Mouse (Mus musculus): Measurements from ENCODE around the gene Serpinh1.

DNA sequence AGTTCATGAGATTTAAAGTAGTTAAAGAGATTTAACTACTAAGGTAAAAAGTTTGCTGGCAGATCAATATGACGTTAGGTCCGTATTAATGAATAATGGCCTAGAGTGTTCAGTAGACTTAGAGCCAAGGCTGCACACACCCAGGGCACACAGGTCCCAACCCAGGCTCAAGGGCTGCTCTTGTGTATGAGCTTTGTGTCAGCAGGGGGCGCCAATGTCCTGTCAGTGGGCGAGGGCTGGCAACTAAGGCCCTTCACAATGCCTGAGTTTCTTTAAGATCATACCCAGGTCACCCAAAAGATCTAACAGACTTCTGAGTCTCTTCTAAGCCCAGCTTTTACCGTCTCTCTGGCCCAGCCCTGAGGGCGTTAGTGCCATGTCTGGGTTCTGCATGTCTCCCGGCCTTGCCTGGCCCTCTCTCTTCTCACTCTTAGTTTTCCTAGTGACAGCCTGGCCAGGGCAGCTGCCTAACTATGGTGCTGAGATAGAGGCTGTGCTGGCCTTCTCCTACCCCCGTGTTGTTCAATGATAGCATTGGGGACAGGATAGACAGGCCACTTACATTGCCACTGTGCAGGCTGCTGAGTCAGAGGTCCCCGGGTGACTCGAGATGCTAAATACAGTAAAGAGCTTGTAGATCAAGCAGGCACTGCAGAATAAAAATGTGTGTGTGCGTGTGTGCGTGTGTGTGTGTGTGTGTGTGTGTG, 20.1 kb downstream of the Serpinh1 start:
- TF ChIP-seq POLR2A (IDR thresholded peaks at IDR 0.05; ENCODE audit: insufficient read depth, low read depth, low read length), result no peak
- TF ChIP-seq CTCF (IDR thresholded peaks at IDR 0.05; ENCODE audit: insufficient read depth, low read depth, low read length), result peak; percentile 84
